Mouse (Mus musculus): ENCODE measurements around the gene Luc7l2. TPM values are rescaled to one million over a fixed set of nuclear protein-coding genes. Genes with fewer than 3 reads are reported as not detected.
A peak's percentile ranks its signal among the peaks of the same experiment; 100 is the strongest.

Gene Luc7l2
- polyA plus RNA-seq (2012; rRNA removed) (28.0 and 57.2 TPM in 2 replicates), polyA plus RNA-seq (2014; fragmentation: Nextera tagmentation; extraction: Ambion mirVana) (18.0 and 18.6 TPM in 2 replicates)

DNA sequence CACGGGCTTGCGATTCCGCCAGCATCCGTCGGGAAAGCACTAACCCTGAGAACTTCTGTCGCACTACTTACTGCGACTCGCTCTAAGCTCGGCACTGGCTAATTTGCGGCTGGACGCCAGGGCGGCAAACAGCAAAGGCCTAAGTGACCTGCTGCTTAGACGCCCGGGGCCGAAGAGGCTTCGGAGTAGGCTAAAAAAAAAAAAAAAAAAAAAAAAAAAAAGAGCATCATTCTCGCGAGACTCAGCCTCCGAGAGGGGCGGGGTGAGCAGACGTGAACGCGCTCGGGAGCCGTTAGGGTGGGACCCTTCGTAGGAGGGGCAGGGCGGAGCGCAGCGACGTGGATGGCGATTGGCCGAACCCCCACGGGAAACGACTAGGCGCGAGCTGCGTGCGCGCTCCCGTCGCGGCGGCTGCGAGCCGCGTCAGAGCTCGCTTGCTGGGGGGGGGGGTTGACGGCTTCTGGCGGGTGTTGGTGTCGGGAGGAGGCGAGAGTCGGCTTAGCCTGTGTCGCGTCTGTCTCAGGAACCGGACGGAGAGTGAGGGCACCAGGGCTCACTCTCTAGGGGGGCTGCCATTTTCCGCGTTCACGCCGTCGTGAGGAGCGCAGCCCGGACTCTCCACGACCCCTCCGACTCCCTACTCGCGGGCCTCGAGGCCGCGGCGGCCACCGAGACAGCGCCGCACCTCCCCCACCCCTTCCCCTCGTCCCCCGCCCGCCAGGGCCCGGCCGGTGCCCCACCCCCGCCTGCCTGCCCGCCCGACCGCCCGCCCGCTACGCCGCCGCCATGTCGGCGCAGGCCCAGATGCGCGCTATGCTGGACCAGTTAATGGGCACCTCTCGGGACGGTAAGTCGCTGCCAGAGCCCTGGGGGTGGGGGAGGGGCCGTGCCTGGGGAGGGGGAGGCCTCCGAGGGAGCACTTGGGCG, at the start of gene Luc7l2:
TSS of gene Luc7l2 (plus strand) at position 273 of the 927 bp plus-strand sequence.
- under 1% methylated on average over 93 of the region's 98 CpGs for WGBS (ENCODE audit: insufficient replicate concordance)
- TF ChIP-seq CTCF (IDR thresholded peaks at IDR 0.05; ENCODE audit: low read depth): no peak
- peak; percentile 79 for TF ChIP-seq EP300 (IDR thresholded peaks at IDR 0.05; ENCODE audit: low read depth)
- DNase-seq (ENCODE audit: low read depth in 3 of 3, low spot score in 3 of 3) (peak; percentile 94 to 95 (median 95)), ATAC-seq (ENCODE audit: insufficient read depth) (peak; percentile 81)
- H3K27ac ChIP-seq: peak within 1 kb of the TSS; percentile 92
- peak within 1 kb of the TSS; percentile 70 to 87 for H3K4me3 ChIP-seq (ENCODE audit: insufficient read depth in 1 of 2, low read depth in 2 of 2, low read length in 2 of 2)
- peaks cover 13% of the 10 kb centered on the region for H3K36me3 ChIP-seq (replicated peaks; ENCODE audit: control insufficient read depth, insufficient read depth, low read depth)
- peaks cover 9 to 18% of the 10 kb centered on the region in 2 experiments for H3K4me1 ChIP-seq (replicated peaks; ENCODE audit: control insufficient read depth in 2 of 2, insufficient read depth in 2 of 2, low read length in 1 of 2)
- peak within 1 kb of the TSS; percentile 81 for H3K4me2 ChIP-seq (ENCODE audit: low read depth)
- peak within 1 kb of the TSS; percentile 84 for H3K9ac ChIP-seq (replicated peaks)
- no peaks in the 10 kb centered on the region for H3K27me3 ChIP-seq (ENCODE audit: control insufficient read depth, insufficient read depth, low read length)
- no peaks in the 10 kb centered on the region for H3K9me3 ChIP-seq (ENCODE audit: control insufficient read depth, low read length)

DNA sequence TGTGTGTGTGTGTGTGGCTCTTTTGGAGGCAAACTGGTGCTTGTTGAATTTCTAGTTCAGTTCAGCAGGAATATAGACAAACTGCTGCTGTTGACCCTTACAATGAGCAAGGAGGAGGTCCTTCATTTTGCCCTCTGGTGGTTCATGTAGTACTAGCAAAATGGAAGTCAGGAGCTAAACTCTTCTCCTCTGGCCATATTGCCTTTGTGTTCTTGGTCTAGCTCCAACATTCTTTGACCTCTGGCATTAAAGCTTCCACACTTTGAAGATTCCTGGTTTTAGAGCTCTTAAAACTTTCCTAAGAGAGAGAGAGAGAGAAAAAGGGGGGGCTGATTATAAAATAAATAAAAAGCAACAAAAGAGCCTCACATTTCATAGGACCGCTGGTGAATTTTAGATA, 39.0 kb upstream of the Luc7l2 start:
- Histone ChIP-seq H3K9me3 (ENCODE audit: control insufficient read depth, low read length) (no peaks in the 10 kb centered on the region), H3K4me3 (ENCODE audit: insufficient read depth in 1 of 2, low read depth in 2 of 2, low read length in 2 of 2) (no peak overlapping the region), H3K27ac (no peak overlapping the region), H3K4me2 (ENCODE audit: low read depth) (no peak overlapping the region), H3K4me1 (replicated peaks; ENCODE audit: control insufficient read depth in 2 of 2, insufficient read depth in 2 of 2, low read length in 1 of 2) (peaks cover 0 to 3% of the 10 kb centered on the region in 2 experiments; a peak in 1 of 4 replicates), H3K36me3 (replicated peaks; ENCODE audit: control insufficient read depth, insufficient read depth, low read depth) (no peaks in the 10 kb centered on the region), H3K27me3 (ENCODE audit: control insufficient read depth, insufficient read depth, low read length) (no peaks in the 10 kb centered on the region), H3K9ac (replicated peaks) (no peak overlapping the region)
- no peak for ATAC-seq (ENCODE audit: insufficient read depth)
- TF ChIP-seq EP300 (IDR thresholded peaks at IDR 0.05; ENCODE audit: low read depth) (no peak), CTCF (IDR thresholded peaks at IDR 0.05; ENCODE audit: low read depth) (peak; percentile 20; the same call in 1 of the 2 replicates)
- 88% methylated on average over 1 of the region's 1 CpGs for WGBS (ENCODE audit: insufficient replicate concordance)
- no peak for DNase-seq (ENCODE audit: low read depth in 3 of 3, low spot score in 3 of 3)

DNA sequence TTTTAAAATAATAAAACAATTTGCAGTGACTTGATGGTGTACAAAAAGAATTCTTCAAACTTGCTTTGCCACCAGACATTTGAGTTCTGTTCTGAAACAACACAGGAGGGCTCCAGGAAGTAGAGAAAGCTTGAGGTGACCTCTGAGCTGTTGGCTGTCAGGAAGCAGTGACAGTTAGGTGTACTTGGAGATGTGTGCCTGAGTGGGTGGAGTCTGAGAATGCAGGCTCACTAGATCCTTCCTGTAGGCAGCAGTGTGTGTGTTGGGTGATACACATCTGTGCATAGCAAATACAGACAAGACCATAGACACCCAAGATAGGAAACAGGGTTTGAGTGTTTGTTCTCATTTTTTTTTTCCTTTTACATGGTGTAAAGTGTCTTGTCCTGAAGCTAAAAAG, 38.3 kb upstream of the Luc7l2 start:
- Histone ChIP-seq H3K4me2 (ENCODE audit: low read depth) (no peak overlapping the region), H3K9me3 (ENCODE audit: control insufficient read depth, low read length) (no peaks in the 10 kb centered on the region), H3K36me3 (replicated peaks; ENCODE audit: control insufficient read depth, insufficient read depth, low read depth) (no peaks in the 10 kb centered on the region), H3K27me3 (ENCODE audit: control insufficient read depth, insufficient read depth, low read length) (no peaks in the 10 kb centered on the region), H3K27ac (no peak overlapping the region), H3K9ac (replicated peaks) (no peak overlapping the region), H3K4me3 (ENCODE audit: insufficient read depth in 1 of 2, low read depth in 2 of 2, low read length in 2 of 2) (no peak overlapping the region), H3K4me1 (replicated peaks; ENCODE audit: control insufficient read depth in 2 of 2, insufficient read depth in 2 of 2, low read length in 1 of 2) (peaks cover 0 to 3% of the 10 kb centered on the region in 2 experiments; a peak in 1 of 4 replicates)
- DNase-seq (ENCODE audit: low read depth in 3 of 3, low spot score in 3 of 3): no peak
- no peak for ATAC-seq (ENCODE audit: insufficient read depth)
- no peak for TF ChIP-seq CTCF (IDR thresholded peaks at IDR 0.05; ENCODE audit: low read depth)
- no peak for TF ChIP-seq EP300 (IDR thresholded peaks at IDR 0.05; ENCODE audit: low read depth)

DNA sequence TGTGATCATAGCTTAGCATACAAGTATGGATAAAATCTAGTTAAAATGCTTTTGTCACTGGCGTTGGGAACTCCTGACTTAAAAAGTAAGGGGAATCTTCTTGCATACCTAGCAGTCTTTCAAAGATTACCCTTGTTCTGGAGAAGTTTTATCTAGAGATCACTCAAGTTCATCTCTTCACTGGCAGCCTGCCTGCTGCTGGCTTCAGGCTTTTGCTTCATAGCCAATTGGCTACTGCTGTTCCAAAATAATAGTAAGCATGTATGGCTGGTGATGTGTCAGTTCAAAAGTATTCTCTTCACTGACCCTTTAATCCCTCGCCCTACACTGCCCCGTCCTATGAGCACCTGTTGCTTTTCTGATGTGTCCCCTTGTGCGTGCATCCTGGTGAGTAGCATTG, 35.9 kb upstream of the Luc7l2 start:
- Histone ChIP-seq H3K27me3 (ENCODE audit: control insufficient read depth, insufficient read depth, low read length) (no peaks in the 10 kb centered on the region), H3K36me3 (replicated peaks; ENCODE audit: control insufficient read depth, insufficient read depth, low read depth) (no peaks in the 10 kb centered on the region), H3K4me1 (replicated peaks; ENCODE audit: control insufficient read depth in 2 of 2, insufficient read depth in 2 of 2, low read length in 1 of 2) (peaks cover 0 to 3% of the 10 kb centered on the region in 2 experiments; a peak in 1 of 4 replicates), H3K27ac (no peak overlapping the region), H3K4me2 (ENCODE audit: low read depth) (no peak overlapping the region), H3K9me3 (ENCODE audit: control insufficient read depth, low read length) (no peaks in the 10 kb centered on the region), H3K9ac (replicated peaks) (no peak overlapping the region), H3K4me3 (ENCODE audit: insufficient read depth in 1 of 2, low read depth in 2 of 2, low read length in 2 of 2) (no peak overlapping the region)
- ATAC-seq (ENCODE audit: insufficient read depth): no peak
- no peak for DNase-seq (ENCODE audit: low read depth in 3 of 3, low spot score in 3 of 3)
- 79% methylated on average over 4 of the region's 4 CpGs for WGBS (ENCODE audit: insufficient replicate concordance)
- TF ChIP-seq CTCF (IDR thresholded peaks at IDR 0.05; ENCODE audit: low read depth): no peak
- no peak for TF ChIP-seq EP300 (IDR thresholded peaks at IDR 0.05; ENCODE audit: low read depth)

DNA sequence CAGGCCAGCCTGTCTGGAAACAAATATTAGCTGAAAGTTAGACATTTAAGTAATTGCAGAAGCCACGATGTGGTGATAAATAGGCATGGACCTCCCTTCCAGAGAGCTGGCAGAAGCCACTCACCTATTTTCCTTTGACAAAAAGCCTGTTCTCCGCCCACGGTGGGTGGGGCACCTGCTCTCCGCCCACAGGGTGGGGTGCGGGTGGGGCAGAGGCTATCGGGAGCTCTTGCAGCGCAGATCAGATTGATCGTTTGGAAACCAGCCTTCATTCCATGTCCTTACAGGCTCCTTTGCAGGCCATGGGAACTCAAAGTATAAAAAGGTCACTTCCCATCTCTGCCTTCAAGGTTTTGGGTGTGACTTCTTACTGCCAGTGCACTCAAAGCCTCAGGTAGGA, 27.3 kb upstream of the Luc7l2 start:
- Histone ChIP-seq H3K27me3 (ENCODE audit: control insufficient read depth, insufficient read depth, low read length) (no peaks in the 10 kb centered on the region), H3K4me3 (ENCODE audit: insufficient read depth in 1 of 2, low read depth in 2 of 2, low read length in 2 of 2) (no peak overlapping the region; a peak in 1 of 4 replicates), H3K27ac (no peak overlapping the region), H3K4me2 (ENCODE audit: low read depth) (peak overlapping the region; percentile 36), H3K4me1 (replicated peaks; ENCODE audit: control insufficient read depth in 2 of 2, insufficient read depth in 2 of 2, low read length in 1 of 2) (peaks cover 10 to 11% of the 10 kb centered on the region in 2 experiments), H3K9me3 (ENCODE audit: control insufficient read depth, low read length) (no peaks in the 10 kb centered on the region), H3K9ac (replicated peaks) (no peak overlapping the region), H3K36me3 (replicated peaks; ENCODE audit: control insufficient read depth, insufficient read depth, low read depth) (no peaks in the 10 kb centered on the region)
- WGBS (ENCODE audit: insufficient replicate concordance): 9% methylated on average over 8 of the region's 8 CpGs
- ATAC-seq (ENCODE audit: insufficient read depth) (no peak; the same call in 1 of the 2 replicates), DNase-seq (ENCODE audit: low read depth in 3 of 3, low spot score in 3 of 3) (peak in 1 of 3 experiments; percentile 39)
- TF ChIP-seq EP300 (IDR thresholded peaks at IDR 0.05; ENCODE audit: low read depth): no peak
- TF ChIP-seq CTCF (IDR thresholded peaks at IDR 0.05; ENCODE audit: low read depth): no peak

All from liver, embryonic 14.5 days (tissue).